Mouse (Mus musculus) lung, postnatal 4 days (tissue): ENCODE measurements around the gene Csnk1e.

Source experiments
- DNase-seq, 2 experiments: peaks; one replicate each; pipeline ENCODE4 v3.0.0; 2021

Gene Csnk1e

GRCm38 (mm10) chr15:79418677-79419076 is 36.7 kb downstream of the Csnk1e start:
- no peak for DNase-seq

DNA sequence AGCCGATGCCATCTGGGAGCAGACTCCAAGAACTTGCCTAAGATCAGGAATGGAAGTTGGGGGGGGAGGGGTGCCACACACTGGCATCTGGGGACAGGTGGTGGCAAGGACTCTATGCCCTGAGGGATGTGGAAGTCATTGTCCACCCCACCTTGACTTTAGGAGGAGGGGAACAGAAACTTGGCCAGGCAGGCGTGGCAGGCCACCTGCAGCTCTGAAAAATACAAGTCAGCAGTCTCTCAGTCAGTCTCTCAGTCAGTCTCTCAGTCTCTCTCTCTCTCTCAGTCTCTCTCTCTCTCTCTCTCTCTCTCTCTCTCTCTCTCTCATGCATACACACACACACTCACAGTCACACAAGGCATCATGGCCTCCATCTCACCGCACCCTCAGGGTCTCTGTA is 37.1 kb downstream of the Csnk1e start:
- DNase-seq, result no peak

DNA sequence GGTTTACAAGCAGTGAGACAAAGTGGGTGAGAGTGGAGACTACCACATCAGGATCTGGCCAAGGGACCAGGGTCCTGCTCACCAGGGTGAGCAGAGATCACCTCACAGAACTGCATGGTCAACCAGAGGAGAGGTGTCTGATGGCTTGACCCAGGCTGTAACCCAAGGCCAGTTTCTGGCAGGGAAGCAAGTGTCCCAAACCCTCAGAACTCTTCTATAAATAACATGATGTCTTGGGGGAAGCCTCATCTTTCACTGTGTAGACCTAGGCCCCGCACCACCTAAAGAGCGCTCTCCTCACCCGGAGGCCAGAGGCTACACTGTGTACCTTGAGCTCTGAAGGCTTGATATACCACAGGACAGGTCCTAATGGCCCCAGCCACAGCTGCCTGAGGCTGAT is 38.0 kb downstream of the Csnk1e start:
- no peak for DNase-seq

DNA sequence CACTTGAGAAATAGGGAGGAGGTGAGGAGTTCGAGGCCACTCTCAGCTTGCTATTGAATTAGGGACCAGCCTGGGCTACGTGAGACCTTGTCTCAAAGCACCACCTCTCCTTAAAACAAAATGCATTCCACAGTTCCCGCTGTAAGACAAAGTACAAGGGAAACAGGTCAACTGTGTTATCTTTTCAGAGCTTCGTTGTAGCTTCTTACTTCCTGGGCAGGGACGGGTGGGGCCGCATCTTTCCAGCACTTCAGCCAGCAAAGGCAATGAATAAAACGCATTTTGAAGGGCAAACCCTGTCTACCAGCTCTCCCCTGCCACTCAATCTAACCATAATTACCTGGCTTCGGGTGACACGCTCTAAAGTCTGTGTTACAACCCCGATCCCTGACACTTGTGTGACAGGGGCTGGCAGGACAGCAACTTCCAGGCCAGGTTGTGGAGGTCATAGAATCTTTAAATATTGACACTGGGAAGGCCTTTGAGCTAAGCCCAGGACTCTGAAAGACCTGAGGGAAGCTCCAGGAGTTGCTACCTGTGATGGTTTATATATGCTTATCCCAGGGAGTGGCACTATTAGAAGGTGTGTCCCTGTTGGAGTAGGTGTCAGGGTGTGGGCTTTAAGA is 38.8 kb downstream of the Csnk1e start:
- DNase-seq, result no peak

GRCm38 (mm10) chr15:79414513-79414912 is 40.9 kb downstream of the Csnk1e start:
- DNase-seq, result peak in 1 of 2 experiments; percentile 51

DNA sequence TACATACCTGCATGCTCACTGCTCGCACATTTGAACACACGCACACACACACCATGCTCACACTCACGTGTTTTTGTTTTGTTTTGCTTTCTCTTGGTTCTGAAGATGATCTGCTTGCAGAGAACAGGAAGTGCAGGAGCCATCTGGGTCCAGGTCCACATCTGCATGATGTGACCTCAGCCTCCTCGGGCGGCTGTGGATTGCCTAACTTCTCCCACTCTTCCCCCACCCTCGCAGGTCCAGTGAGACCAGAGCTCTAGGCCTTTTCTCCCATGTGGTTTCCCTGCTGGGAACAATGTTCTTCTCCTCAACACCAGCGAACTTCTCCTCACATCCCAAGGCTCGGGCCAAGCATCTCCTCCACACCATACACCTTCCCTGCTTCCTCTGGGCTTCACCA is 41.6 kb downstream of the Csnk1e start:
- no peak for DNase-seq

DNA sequence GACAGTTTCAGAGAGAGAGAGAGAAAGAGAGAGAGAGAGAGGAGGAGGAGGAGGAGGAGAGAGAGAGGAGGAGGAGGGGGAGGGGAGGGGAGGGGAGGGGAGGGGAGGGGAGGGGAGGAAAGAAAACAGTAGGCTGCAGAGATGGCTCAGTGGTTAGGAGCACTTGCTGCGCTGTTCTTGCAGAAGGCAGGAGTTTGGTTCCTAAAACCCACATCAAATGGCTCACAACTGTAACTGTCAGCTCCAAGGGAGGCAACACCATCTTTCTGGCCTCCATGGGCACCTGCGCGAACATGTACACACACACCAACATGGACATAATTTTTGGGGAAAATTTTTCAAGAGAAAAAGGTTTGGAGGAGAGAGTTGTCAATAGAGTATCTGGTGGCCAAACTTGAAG is 42.2 kb downstream of the Csnk1e start:
- DNase-seq, result no peak

- no peak for DNase-seq
Measured at GRCm38 (mm10) chr15:79411363-79412065, 43.9 kb downstream of the Csnk1e start.

DNA sequence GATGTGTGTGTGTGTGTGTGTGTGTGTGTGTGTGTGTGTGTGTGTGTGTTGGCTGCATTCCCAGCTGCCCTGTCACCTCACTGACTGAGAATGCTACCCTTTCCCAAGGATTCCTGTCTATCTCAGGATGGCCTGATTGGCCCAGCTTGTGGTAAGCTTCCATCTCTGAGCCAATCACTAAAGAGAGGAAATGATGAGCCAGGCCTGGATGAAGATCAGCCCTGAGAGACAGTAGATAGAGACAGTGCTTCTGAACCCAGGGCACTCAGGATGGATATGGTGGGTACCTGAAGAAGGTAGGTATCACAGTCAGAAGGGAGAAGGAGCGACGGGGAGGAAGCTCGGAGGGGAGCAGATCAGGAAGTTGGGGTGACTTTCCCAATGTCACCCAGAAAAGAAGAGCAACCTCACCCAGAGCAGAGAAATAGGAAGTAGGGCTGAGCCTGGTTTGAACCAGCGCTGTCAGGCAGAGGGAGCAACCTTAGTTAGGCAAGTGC is 46.2 kb downstream of the Csnk1e start:
- DNase-seq, result peak in 1 of 2 experiments; percentile 47

DNA sequence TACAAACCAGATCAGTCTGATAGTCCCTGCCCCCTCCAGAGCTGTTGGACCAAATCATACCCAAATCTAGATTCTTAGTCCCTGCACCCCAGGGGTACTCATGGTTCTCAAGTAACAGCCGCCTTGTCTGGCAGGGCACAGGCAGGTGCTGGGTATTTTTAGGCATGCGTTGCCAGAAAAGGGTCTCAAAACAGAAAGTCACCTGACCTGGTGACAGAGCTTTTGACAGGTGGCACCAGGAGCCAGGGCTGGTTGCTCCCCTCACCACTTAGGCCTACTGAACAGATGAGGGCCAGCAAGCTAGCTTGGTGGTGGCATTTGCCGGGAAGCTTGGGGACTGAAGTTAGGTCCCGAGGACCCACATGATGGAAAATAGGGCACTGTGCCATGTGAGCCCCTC is 48.8 kb downstream of the Csnk1e start:
- DNase-seq, result no peak

- no peak for DNase-seq
Measured at GRCm38 (mm10) chr15:79404277-79404676, 51.1 kb downstream of the Csnk1e start.

- peak in 1 of 2 experiments; percentile 15 for DNase-seq
Measured at GRCm38 (mm10) chr15:79403763-79404210, 51.6 kb downstream of the Csnk1e start.

- peak; percentile 92 to 93 for DNase-seq
Measured at GRCm38 (mm10) chr15:79402836-79403762, 52.3 kb downstream of the Csnk1e start, which contains the start of gene Tmem184b. TSS of gene Tmem184b (minus strand) at chr15:79403569.

DNA sequence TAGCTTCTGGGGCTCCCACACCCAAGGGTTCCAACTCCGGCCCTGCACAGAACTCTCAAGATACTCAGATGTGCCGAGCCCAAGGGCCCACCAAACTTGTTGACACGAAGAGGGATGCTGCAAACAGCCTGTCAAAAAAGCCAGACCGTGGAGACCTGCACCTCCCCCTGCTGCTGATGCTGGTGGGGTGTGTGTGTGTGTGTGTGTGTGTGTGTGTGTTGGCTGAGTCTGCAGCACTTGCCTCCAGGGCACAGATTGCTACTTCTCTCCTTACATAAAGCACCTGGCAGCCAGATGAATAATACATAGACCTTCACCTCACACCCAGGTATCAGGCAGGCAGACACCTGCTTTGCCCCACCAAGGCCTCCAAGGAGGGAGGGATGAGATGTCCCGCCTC is 53.2 kb downstream of the Csnk1e start:
- DNase-seq, result no peak

DNA sequence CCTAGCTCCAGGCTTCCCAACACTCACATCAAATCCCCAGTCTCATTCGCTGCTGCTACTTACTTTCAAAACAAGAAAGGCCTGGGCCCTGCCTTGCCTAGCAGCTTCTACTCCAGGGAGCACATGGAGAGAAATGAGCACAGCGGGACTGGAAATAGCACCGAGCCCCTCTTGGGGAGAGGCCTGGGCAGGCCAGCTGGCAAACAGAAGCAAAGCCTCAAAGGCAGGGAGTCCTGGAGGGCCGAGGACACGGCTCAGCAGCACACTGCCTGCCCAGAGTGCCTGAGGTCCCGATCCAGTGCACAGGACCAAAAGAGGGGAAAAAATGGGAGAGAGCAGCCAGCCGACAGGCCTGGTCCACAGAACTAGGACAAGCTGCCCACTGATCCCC is 54.4 kb downstream of the Csnk1e start:
- DNase-seq, result no peak

GRCm38 (mm10) chr15:79400134-79400974 is 55.0 kb downstream of the Csnk1e start:
- no peak for DNase-seq

DNA sequence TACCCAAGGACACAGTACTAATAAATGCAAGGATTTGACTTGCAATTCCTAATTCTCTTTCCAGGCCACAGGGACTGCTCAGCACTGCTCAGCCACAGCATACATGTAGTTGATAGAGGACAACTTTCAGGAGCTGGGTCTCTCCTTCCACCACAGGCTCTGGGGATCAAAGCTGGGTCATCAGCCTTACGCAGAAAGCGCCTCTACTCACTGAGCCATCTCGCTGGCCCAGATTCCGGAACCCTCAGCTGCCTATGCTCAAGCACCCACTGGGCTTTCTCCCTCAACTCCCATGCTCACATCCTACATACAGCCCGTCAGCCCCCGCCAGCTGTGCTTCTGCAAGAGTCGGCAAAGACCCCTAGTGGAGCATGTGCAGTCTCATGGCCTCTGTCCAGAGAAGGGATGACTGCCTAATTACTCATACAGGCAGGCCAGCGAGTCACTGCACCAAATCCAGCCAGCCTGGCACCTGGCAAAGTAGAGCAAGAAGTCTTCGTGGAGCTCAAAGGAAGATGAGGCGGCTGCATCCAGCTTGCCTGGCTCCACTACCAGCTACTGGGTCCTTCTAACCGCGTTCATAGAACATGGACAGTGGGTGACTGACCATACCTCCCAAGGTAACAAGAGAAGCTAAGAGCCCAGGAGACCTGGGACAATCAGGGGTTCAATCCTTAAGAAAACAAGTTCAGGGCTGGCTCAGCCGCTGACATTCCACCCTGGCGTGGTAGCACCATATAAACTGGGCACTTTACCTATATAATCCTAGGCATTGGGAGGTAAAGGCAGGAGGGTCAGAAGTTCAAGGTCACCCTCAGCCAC is 55.9 kb downstream of the Csnk1e start:
- no peak for DNase-seq

- DNase-seq, result peak; percentile 80 to 83
Measured at GRCm38 (mm10) chr15:79396736-79397135, 58.6 kb downstream of the Csnk1e start.

- no peak for DNase-seq
Measured at GRCm38 (mm10) chr15:79395281-79395680, 60.1 kb downstream of the Csnk1e start.

GRCm38 (mm10) chr15:79394842-79395241 is 60.5 kb downstream of the Csnk1e start:
- DNase-seq, result peak in 1 of 2 experiments; percentile 72

GRCm38 (mm10) chr15:79393101-79393500 is 62.3 kb downstream of the Csnk1e start:
- no peak for DNase-seq
